Mouse (Mus musculus): ENCODE measurements around the gene Stmn1.
"Not testable (repeated sequence)": the region's sequence is repeated elsewhere in the genome, so short reads cannot be mapped to it uniquely, and the experiment has no call there.

Stmn1 gene

GRCm38 (mm10) chr4:134488211-134488610 is 20.1 kb downstream of the Stmn1 start:
- DNase-seq (ENCODE audit: low read depth) = no peak

- DNase-seq (ENCODE audit: low read depth) = no peak
These were observed 22.0 kb downstream of the Stmn1 start for GRCm38 (mm10) chr4:134489986-134490665.

- DNase-seq (ENCODE audit: low read depth) = no peak
These were observed 23.6 kb downstream of the Stmn1 start for GRCm38 (mm10) chr4:134491716-134492115.

GRCm38 (mm10) chr4:134494161-134494560 is 26.0 kb downstream of the Stmn1 start:
- not testable (repeated sequence) for DNase-seq (ENCODE audit: low read depth)

GRCm38 (mm10) chr4:134494780-134495545 is 26.8 kb downstream of the Stmn1 start:
- no peak for DNase-seq (ENCODE audit: low read depth)

GRCm38 (mm10) chr4:134495546-134495923 is 27.4 kb downstream of the Stmn1 start:
- DNase-seq (ENCODE audit: low read depth) = no peak

- DNase-seq (ENCODE audit: low read depth) = peak; percentile 67
These were observed 28.6 kb downstream of the Stmn1 start, which contains the start of gene Paqr7 for GRCm38 (mm10) chr4:134496595-134497210. Gene Paqr7 (plus strand): TSS chr4:134496697.

- no peak for DNase-seq (ENCODE audit: low read depth)
These were observed 29.1 kb downstream of the Stmn1 start for GRCm38 (mm10) chr4:134497223-134497622.

GRCm38 (mm10) chr4:134497986-134498731 is 30.0 kb downstream of the Stmn1 start:
- no peak for DNase-seq (ENCODE audit: low read depth)

GRCm38 (mm10) chr4:134498983-134499382 is 30.9 kb downstream of the Stmn1 start:
- not testable (repeated sequence) for DNase-seq (ENCODE audit: low read depth)

- no peak for DNase-seq (ENCODE audit: low read depth)
These were observed 33.0 kb downstream of the Stmn1 start for GRCm38 (mm10) chr4:134501095-134501494.

GRCm38 (mm10) chr4:134503686-134504357 is 35.7 kb downstream of the Stmn1 start:
- no peak for DNase-seq (ENCODE audit: low read depth)

GRCm38 (mm10) chr4:134505303-134505789 is 37.2 kb downstream of the Stmn1 start:
- DNase-seq (ENCODE audit: low read depth) = no peak

- no peak for DNase-seq (ENCODE audit: low read depth)
These were observed 38.0 kb downstream of the Stmn1 start for GRCm38 (mm10) chr4:134505966-134506594.

GRCm38 (mm10) chr4:134506713-134507112 is 38.6 kb downstream of the Stmn1 start:
- no peak for DNase-seq (ENCODE audit: low read depth)

GRCm38 (mm10) chr4:134510396-134510795 is 42.3 kb downstream of the Stmn1 start:
- no peak for DNase-seq (ENCODE audit: low read depth)

GRCm38 (mm10) chr4:134510845-134511411 is 42.8 kb downstream of the Stmn1 start, which contains the start of gene Aunip:
Gene Aunip (plus strand): TSS chr4:134510999.
- DNase-seq (ENCODE audit: low read depth) = peak; percentile 70

- DNase-seq (ENCODE audit: low read depth) = no peak
These were observed 43.6 kb downstream of the Stmn1 start for GRCm38 (mm10) chr4:134511730-134512129.

- DNase-seq (ENCODE audit: low read depth) = no peak
These were observed 44.7 kb downstream of the Stmn1 start for GRCm38 (mm10) chr4:134512798-134513197.

- no peak for DNase-seq (ENCODE audit: low read depth)
These were observed 46.3 kb downstream of the Stmn1 start for GRCm38 (mm10) chr4:134514309-134514930.

Data from c-Kit-positive CD71-negative TER-119-negative erythroid progenitor cells, embryonic 14.5 days (primary cell).